Mouse (Mus musculus): ENCODE measurements around the gene Fgf4.

DNA sequence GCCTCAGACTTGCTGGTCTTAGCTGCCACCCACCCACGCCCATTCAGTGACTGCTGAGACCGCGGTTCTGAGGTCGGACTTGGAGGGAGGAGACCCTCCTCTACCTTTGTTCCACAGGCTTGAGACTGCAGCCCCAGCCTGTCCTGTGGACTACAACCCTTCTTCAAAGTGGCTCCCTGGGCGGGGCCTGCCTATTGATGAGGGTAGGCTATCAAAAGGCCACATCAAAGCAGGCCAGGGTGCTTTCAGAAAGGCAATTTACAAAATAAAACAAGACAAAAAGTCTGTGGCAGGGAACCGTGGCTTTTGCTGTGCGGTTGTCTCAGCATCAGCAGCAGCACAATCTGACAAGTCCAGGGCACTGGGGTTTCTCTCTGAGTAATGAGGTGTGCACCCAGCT, 25.3 kb upstream of the Fgf4 start:
- no peak for TF ChIP-seq TAL1 (IDR thresholded peaks at IDR 0.05; ENCODE audit: low read length)
- TF ChIP-seq GATA1 (IDR thresholded peaks at IDR 0.05; ENCODE audit: low read length), result no peak

Measured in erythroblast, embryonic 14.5 days (primary cell).